Mouse (Mus musculus) liver, adult 2 months (tissue): ENCODE results near the gene Ppm1e.

Experiments used
- CTCF ChIP-seq: fragments of 200-500 bp; IDR thresholded peaks from 2 replicates; pipeline ENCODE4 v1.5.1; 2011; ENCODE audit warnings: low read depth, low read length, control low read depth
- POLR2A ChIP-seq: fragments of 200-500 bp; IDR thresholded peaks from 2 replicates; pipeline ENCODE4 v1.6.1; 2011; ENCODE audit warnings: low read length, control low read depth; ENCODE audit not compliant: insufficient read depth; ENCODE audit errors: extremely low read depth

GRCm38 (mm10) chr11:87365120-87365519, 6.3 kb upstream of the Ppm1e start:
- no peak for TF ChIP-seq CTCF
- TF ChIP-seq POLR2A = no peak
